Mouse (Mus musculus) G1E (cell line): Measurements from ENCODE around the gene Prkcd.

Source experiments
- CTCF ChIP-seq: IDR thresholded peaks from 2 replicates; pipeline ENCODE4 v1.5.1; 2012; ENCODE audit warnings: low read depth, low read length, inconsistent platforms, mixed read lengths
- GATA1 ChIP-seq: IDR thresholded peaks from 2 replicates; pipeline ENCODE4 v1.6.1; 2012; ENCODE audit warnings: borderline replicate concordance, low read length, inconsistent platforms, mixed read lengths

- TF ChIP-seq CTCF (no peak), GATA1 (no peak)
Observed at GRCm38 (mm10) chr14:30655531-30655930, 29.5 kb upstream of the Prkcd start.
